Mouse (Mus musculus): ENCODE measurements around the gene Ghitm.
A peak's percentile ranks its signal among the peaks of the same experiment; 100 is the strongest.
"Not testable (repeated sequence)": the region's sequence is repeated elsewhere in the genome, so short reads cannot be mapped to it uniquely, and the experiment has no call there.

Ghitm gene

GRCm38 (mm10) chr14:37135127-37135593, at the start of gene Ghitm:
Gene Ghitm, minus strand, starts transcription at chr14:37135272.
- peak; percentile 98 for DNase-seq

GRCm38 (mm10) chr14:37184871-37185270, 49.8 kb upstream of the Ghitm start:
- DNase-seq, result no peak

GRCm38 (mm10) chr14:37174484-37174883, 39.4 kb upstream of the Ghitm start:
- DNase-seq, result no peak

DNA sequence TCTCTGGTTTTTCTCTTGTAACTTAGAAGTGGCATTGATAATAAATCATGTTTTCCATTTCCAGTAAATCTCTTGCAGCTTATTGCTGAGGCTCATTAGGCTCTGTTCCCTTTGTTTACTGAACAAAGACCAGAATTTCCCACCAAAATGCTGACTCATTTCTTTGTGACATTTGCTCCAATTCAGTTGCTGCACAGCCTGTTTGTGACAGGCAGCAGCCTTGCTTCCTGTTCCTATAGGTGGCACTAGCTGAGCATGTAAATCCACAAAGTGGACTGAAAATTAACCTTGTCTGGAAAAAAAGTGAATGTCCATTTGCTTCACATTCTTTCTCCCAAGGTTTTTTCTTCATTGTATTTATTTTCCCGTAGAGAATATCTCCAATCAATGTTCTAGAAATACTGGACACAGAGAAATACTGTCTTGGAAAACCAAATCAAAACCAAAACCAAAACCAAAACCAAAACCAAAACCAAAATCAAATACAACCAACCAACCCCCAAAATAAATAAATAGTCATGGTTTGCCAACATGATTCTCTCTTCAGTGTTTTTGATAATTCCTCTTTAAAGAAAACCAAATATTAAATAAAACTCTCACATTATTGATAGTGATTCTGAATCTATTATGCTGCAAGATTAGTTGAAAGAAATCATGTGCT, 30.3 kb upstream of the Ghitm start:
- DNase-seq, result peak; percentile 19

DNA sequence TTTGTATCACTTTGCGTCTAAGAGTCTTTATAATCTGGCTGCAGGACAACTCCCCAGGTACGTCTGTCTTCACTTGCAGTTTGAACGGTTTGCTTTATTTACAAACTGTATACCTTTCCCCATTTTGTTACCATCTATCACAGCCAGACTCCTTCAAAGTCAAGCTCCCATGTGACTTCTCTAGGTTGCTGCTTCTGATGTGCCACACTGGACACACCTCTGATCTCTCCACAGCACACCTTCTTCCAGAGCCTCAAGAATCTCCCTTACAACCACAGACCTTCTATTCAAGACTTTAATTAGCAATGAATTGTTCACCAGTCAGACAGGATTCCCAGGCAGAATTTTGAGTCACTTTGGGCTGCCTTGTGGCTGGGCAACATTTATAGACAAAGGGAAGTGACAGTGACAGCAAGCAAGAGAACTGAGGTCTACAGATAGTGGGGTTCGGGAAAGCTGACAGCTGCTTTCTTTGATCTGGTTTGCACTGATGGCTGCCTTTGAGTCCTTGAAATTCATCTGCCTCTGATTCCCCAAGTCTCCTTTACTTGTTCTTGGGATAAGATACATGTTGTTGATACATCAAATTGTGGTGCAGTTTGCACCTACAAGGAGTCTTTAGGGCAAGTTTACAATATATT, 29.4 kb upstream of the Ghitm start:
- no peak for DNase-seq

- DNase-seq, result no peak
Measured at GRCm38 (mm10) chr14:37163277-37163956, 28.3 kb upstream of the Ghitm start.

DNA sequence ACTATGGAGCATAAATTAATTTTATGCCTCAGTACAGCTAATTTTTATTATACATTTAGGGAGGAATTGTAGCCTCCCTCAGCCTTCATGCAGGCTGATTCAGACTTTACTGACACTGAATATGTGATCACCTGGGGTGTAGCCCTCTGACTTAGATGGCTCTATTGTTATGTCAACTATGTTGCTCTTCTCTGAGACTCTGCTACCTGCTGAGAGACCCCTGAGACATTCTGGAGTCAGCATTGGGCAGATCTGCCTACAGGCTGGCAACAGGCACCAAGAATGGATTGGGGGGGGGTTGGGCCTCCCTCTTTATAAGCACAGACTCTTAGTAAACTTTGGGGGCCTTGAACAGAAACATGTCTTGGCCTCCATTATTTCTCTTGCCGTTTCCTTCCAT, 19.3 kb upstream of the Ghitm start:
- no peak for DNase-seq

- DNase-seq, result peak; percentile 12
Measured at GRCm38 (mm10) chr14:37139051-37139710, 4.1 kb upstream of the Ghitm start.

- DNase-seq, result not testable (repeated sequence)
Measured at GRCm38 (mm10) chr14:37137596-37137995, 2.5 kb upstream of the Ghitm start.

DNA sequence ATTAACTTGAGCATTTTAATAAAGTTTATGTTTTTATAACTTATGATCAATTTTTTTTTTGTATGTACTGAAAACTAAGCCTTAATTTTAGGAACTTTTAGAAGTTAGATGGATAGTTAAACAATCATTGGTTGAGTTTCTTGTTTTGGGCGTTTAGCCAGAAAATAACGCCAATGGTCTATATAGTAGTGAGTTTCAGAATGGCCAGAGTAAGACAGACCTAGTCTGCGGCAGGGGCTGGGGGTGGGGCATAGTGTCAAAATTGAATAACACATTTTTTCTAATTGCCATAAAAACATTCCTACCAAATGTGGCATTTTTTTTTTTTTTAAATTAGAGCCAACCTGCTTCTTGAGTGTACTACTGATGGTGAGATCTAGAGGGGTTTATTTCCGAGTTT, 1.0 kb upstream of the Ghitm start:
- DNase-seq, result no peak

GRCm38 (mm10) chr14:37135671-37136070, 599 bp upstream of the Ghitm start:
- DNase-seq, result no peak

- no peak for DNase-seq
Measured at GRCm38 (mm10) chr14:37134304-37135126, 557 bp downstream of the Ghitm start.

DNA sequence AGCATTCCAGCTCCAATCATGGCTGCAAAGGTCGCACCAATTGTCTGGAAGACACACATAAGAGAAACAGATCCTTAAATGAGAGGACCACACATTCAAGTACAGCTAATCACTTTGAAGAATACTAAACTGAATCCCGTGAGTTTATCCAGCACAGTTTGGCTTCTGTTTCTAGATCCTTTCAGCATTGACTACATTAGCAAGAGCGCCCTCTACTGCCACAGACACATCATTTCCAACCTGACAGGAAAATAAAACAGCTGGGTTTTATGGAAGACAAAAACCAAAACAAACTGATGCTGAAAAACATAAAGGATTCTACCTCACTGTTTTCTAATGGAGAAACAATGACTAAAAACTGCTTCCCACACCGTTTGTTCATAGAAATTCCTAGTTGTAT, 7.4 kb downstream of the Ghitm start:
- DNase-seq, result peak; percentile 48

DNA sequence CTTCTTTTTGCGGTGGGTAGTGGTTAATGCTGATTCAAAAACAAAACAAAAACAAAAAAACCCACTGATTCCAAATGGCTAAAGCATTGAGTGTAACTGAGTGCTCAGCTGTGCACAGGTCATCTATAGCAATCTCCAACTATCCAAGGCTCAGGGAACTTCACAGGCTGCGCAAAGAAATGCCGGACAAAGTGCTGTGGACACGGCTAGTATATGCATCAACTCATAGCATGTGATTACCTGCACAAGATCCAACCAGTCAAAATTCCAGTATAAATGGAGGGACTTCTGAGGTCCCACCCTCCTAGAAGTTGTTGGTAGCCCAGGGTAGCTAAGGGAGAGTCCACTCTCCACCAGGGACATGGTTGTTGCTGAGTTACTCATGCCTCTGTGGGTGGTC, 15.8 kb downstream of the Ghitm start:
- DNase-seq, result no peak

GRCm38 (mm10) chr14:37113922-37114321, 21.1 kb downstream of the Ghitm start, which contains the start of gene 2610528A11Rik:
Gene 2610528A11Rik, minus strand, starts transcription at chr14:37114022.
- DNase-seq, result no peak

GRCm38 (mm10) chr14:37112931-37113330, 22.1 kb downstream of the Ghitm start:
- peak; percentile 2 for DNase-seq

DNA sequence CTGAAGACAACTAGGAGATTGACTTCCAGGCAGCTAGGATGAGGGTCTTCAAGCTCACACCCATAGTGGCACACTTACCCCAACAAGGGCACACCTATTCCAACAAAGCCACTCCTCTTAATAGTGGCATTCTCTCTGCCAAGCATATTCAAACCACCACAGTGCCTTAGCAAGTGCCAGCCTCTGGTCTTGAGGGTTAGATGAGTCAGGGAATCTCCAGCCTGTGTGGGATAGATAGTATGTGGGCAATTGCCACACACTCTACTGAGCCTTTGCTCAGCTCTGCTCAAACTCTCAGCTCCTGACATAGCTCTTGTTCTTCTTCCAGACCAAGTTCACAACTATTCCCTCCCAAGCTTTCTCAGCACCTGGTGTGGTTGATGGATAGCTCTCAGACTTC, 23.7 kb downstream of the Ghitm start:
- DNase-seq, result no peak

DNA sequence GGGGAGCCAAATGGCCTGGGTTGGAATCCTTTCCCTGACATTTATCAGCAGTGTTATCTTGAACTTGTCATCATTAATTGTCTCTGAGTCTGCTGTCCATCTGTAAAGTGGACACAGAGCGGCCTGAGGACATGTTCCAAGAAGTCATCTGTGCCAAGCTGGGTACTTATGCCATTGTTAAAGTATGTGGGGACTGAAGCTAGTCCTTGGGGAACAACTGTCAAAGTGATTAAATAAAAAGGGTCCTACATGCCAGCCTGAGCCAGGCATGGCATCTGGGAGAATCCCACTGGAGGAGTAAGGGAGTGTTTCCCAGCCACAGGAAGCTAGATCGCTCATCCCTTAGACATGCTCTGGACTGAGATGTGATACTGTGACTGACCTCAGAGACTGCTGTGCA, 24.6 kb downstream of the Ghitm start:
- DNase-seq, result no peak

GRCm38 (mm10) chr14:37109975-37110374, 25.1 kb downstream of the Ghitm start:
- no peak for DNase-seq

- no peak for DNase-seq
Measured at GRCm38 (mm10) chr14:37109460-37109859, 25.6 kb downstream of the Ghitm start.

DNA sequence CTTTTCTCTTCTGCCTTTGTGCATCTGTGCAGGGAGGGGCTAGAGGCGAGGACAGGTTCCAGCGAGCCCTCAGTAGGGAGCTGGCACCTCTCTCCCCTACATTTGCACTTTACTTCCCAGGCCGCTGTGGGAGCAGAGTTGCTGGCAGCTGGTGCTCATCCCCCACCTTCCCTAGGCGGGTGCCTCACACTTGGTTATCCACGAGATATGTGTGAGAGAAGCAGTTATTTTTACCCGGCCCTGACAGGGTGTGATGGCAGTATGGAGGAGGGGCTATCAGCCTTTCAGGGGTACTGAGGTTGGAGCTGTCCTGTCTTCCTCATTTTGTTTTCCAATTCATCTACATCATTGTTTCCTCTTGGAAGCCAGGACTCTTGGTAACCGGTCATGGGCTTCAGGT, 29.2 kb downstream of the Ghitm start:
- no peak for DNase-seq

- DNase-seq, result peak; percentile 75
Measured at GRCm38 (mm10) chr14:37104747-37105146, 30.3 kb downstream of the Ghitm start.
